Mouse (Mus musculus) liver, embryonic 16.5 days (tissue): ENCODE measurements around the gene Adamts2. TPM values are rescaled to one million over a fixed set of nuclear protein-coding genes. Genes with fewer than 3 reads are reported as not detected.

Source experiments
- ATAC-seq: fragments of 200-750 bp; cut with Nextera tagmentation; 2 replicates; pipeline ENCODE4 v1.8.0; 2017; ENCODE audit warnings: low read depth, mild to moderate bottlenecking, moderate number of reproducible peaks, moderate library complexity
- H3K27ac ChIP-seq: fragments of 300-500 bp; sonication (generic); 2 replicates; pipeline ENCODE4 v1.5.1; 2014; ENCODE audit warnings: mild to moderate bottlenecking, low read length
- H3K27me3 ChIP-seq: fragments of 300-500 bp; sonication (generic); 2 replicates; pipeline ENCODE4 v1.6.1; 2014; ENCODE audit warnings: low read depth, low read length, mixed read lengths; ENCODE audit not compliant: control insufficient read depth, insufficient read depth
- H3K36me3 ChIP-seq: fragments of 300-500 bp; sonication (generic); 2 replicates; pipeline ENCODE4 v1.6.1; 2014; ENCODE audit warnings: mild to moderate bottlenecking; ENCODE audit not compliant: control insufficient read depth, insufficient read depth
- H3K4me1 ChIP-seq: fragments of 300-500 bp; sonication (generic); 2 replicates; pipeline ENCODE4 v1.6.1; 2014; ENCODE audit warnings: low read depth, low read length, mixed read lengths; ENCODE audit not compliant: control insufficient read depth
- H3K4me2 ChIP-seq: fragments of 300-500 bp; sonication (generic); 2 replicates; pipeline ENCODE4 v1.6.1; 2014; ENCODE audit warnings: low read depth, low read length, mixed read lengths
- H3K4me3 ChIP-seq: fragments of 300-500 bp; sonication (generic); 2 replicates; pipeline ENCODE4 v1.5.1; 2014; ENCODE audit warnings: low read depth, mild to moderate bottlenecking, low read length
- H3K9ac ChIP-seq: fragments of 300-500 bp; sonication (generic); 2 replicates; pipeline ENCODE4 v1.6.1; 2014; ENCODE audit warnings: low read depth, low read length
- H3K9me3 ChIP-seq: fragments of 300-500 bp; sonication (generic); replicated peaks from 2 replicates; pipeline ENCODE4 v1.6.1; 2016; ENCODE audit warnings: low read length; ENCODE audit not compliant: control insufficient read depth
- WGBS: fragments of 180-500 bp; shearing (Covaris S2); extraction: QIAGEN DNeasy Blood & Tissue Kit; methylation state at CpG from one replicate; pipeline ENCODE4 v1.1.7; 2014; ENCODE audit not compliant: insufficient replicate concordance; 5-methylcytosine and 5-hydroxymethylcytosine counted together
- polyA plus RNA-seq: library from polyadenylated mRNA; unstranded; fragments of >200 nt; fragmentation: Nextera tagmentation; extraction: Ambion mirVana; gene quantifications from 2 replicates; pipeline ENCODE4 v1.2.1, GENCODE M21; 2015

Adamts2 gene
- polyA plus RNA-seq, 1 experiment from 2014 or later = 1.6 TPM

DNA sequence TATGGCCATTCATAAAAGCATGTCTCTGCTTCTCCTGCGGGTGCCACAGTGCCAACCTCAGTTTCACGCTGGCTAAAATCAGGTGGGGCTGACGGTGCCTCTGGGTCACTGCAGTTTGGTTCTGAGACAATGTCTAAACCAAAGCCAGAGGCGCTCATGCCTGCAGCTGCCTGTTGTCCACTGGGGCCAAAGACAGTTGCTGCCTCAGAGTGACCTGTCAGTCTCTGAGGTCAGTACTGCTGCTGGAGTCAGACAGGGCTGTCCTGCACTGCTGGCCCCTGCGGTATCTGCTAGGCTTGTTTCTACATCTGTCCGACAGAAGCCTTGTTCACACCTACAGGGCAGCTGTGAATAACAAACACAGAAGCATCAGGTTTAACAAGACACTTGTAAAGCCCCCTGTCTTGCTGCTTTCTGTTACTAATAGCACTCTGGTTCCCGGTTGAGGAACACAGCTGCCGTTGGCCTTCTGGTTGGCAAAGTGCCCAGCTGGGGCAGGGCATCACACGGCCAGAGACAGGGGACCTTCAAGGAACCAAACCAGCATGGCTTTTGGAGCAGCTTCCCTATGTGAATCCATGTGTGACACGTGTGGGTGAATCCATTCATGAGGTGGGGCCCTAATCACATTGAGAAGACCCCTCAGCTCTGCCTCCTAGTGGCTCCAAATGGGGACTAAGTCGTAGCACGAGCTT lies 119.1 kb downstream of the Adamts2 start:
- ATAC-seq = no peak
- Histone ChIP-seq H3K27ac (no peak overlapping the region), H3K36me3 (no peaks in the 10 kb centered on the region), H3K9me3 (no peaks in the 10 kb centered on the region), H3K4me3 (no peak overlapping the region), H3K4me2 (no peak overlapping the region), H3K27me3 (no peaks in the 10 kb centered on the region), H3K9ac (no peak overlapping the region), H3K4me1 (no peaks in the 10 kb centered on the region)
- WGBS = 49% methylated on average over 12 of the region's 12 CpGs

- Histone ChIP-seq H3K36me3 (no peaks in the 10 kb centered on the region), H3K9me3 (no peaks in the 10 kb centered on the region), H3K27ac (no peak overlapping the region), H3K27me3 (no peaks in the 10 kb centered on the region), H3K4me1 (no peaks in the 10 kb centered on the region), H3K4me2 (no peak overlapping the region), H3K9ac (no peak overlapping the region), H3K4me3 (no peak overlapping the region)
- WGBS = 53% methylated on average over 4 of the region's 4 CpGs
- no peak for ATAC-seq
These were observed 123.7 kb downstream of the Adamts2 start for GRCm38 (mm10) chr11:50725595-50725994.

- H3K4me3 ChIP-seq = no peak overlapping the region
- no peak for ATAC-seq
- 50% methylated on average over 5 of the region's 5 CpGs for WGBS
- no peak overlapping the region for H3K9ac ChIP-seq
- H3K27ac ChIP-seq = no peak overlapping the region
- no peaks in the 10 kb centered on the region for H3K4me1 ChIP-seq
- no peaks in the 10 kb centered on the region for H3K36me3 ChIP-seq
- H3K27me3 ChIP-seq = no peaks in the 10 kb centered on the region
- no peaks in the 10 kb centered on the region for H3K9me3 ChIP-seq
- H3K4me2 ChIP-seq = no peak overlapping the region
These were observed 124.2 kb downstream of the Adamts2 start for GRCm38 (mm10) chr11:50726035-50726434.

GRCm38 (mm10) chr11:50733146-50733545 lies 131.3 kb downstream of the Adamts2 start:
- no peak overlapping the region for H3K9ac ChIP-seq
- no peaks in the 10 kb centered on the region for H3K27me3 ChIP-seq
- H3K4me1 ChIP-seq = no peaks in the 10 kb centered on the region; the same call in 1 of the 2 replicates
- H3K4me3 ChIP-seq = no peak overlapping the region
- no peaks in the 10 kb centered on the region for H3K9me3 ChIP-seq
- H3K36me3 ChIP-seq = no peaks in the 10 kb centered on the region
- H3K4me2 ChIP-seq = no peak overlapping the region
- WGBS = 43% methylated on average over 3 of the region's 3 CpGs
- H3K27ac ChIP-seq = no peak overlapping the region
- no peak for ATAC-seq

DNA sequence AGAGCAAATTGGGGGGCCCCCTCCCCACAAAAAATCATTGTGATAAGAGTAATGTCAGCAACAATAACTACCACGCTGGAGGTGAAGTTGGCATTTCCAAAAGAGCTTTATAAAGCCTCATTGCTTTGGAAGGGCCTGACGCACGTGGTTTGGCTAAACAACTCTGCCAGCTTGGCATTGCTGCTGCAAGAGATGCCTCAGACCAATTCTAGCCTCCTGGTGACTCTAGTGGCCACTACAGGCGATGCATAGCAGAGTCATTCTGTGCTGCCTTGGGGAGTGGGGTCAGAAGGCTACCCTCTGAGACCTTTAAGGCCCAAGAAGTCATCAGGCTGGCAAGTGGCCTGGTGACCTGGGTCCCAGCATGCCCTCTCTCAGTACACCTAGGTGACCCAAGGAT lies 132.2 kb downstream of the Adamts2 start:
- WGBS = 44% methylated on average over 4 of the region's 4 CpGs
- ATAC-seq = no peak
- no peak overlapping the region for H3K9ac ChIP-seq
- no peaks in the 10 kb centered on the region for H3K27me3 ChIP-seq
- no peaks in the 10 kb centered on the region; the same call in 1 of the 2 replicates for H3K4me1 ChIP-seq
- H3K9me3 ChIP-seq = no peaks in the 10 kb centered on the region
- no peak overlapping the region for H3K4me3 ChIP-seq
- H3K36me3 ChIP-seq = no peaks in the 10 kb centered on the region
- no peak overlapping the region for H3K27ac ChIP-seq
- no peak overlapping the region for H3K4me2 ChIP-seq

DNA sequence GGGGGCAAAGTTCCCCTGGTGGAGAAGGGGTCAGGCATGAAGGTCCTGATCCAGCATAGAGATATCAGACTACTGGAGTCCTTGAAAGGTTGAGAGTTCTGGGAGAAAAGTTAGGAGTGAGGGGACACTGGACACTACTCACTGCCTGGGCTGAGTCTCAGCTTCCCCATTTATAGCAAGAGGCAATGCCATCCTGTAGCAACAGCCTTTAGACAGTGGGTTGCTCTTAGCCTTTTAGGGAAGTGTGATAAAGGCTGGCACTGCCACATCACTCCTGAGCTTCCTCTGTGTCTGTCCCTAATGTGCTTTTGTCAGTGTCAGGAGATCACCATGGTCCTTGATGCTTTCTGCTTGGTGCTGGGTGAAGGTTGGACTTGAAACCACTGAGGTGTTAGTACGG lies 134.7 kb downstream of the Adamts2 start:
- Histone ChIP-seq H3K36me3 (no peaks in the 10 kb centered on the region), H3K27ac (no peak overlapping the region), H3K4me1 (no peaks in the 10 kb centered on the region; the same call in 1 of the 2 replicates), H3K9me3 (no peaks in the 10 kb centered on the region), H3K9ac (no peak overlapping the region), H3K4me2 (no peak overlapping the region), H3K27me3 (no peaks in the 10 kb centered on the region), H3K4me3 (no peak overlapping the region)
- 82% methylated on average over 1 of the region's 1 CpGs for WGBS
- no peak for ATAC-seq

DNA sequence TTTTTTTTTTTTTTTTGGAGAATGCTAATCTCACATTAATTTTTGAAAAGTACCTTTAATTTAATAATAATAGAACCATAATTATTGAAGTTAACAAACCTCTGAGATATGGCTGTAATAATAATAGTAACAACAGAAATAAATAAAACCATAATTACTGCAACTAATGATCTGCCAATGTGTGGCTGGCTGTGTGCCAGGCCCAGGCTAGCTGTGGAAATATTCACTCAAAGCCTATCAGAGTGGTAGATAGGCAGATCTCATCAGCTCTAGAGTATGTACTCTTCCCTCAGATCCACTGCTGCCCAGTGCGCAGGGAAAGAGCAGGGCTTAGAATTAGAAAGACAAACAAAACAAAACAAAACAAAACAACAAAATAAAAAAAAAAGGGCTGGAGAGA lies 136.6 kb downstream of the Adamts2 start:
- 77% methylated on average over 1 of the region's 1 CpGs for WGBS
- H3K4me3 ChIP-seq = no peak overlapping the region
- H3K4me1 ChIP-seq = no peaks in the 10 kb centered on the region; the same call in 1 of the 2 replicates
- no peaks in the 10 kb centered on the region for H3K9me3 ChIP-seq
- no peak overlapping the region for H3K4me2 ChIP-seq
- no peaks in the 10 kb centered on the region for H3K36me3 ChIP-seq
- no peak overlapping the region for H3K27ac ChIP-seq
- H3K9ac ChIP-seq = no peak overlapping the region
- H3K27me3 ChIP-seq = no peaks in the 10 kb centered on the region
- ATAC-seq = no peak

- WGBS = 34% methylated on average over 10 of the region's 10 CpGs
- Histone ChIP-seq H3K27me3 (no peaks in the 10 kb centered on the region), H3K4me1 (no peaks in the 10 kb centered on the region), H3K9ac (no peak overlapping the region), H3K9me3 (no peaks in the 10 kb centered on the region), H3K27ac (no peak overlapping the region), H3K4me3 (no peak overlapping the region), H3K4me2 (no peak overlapping the region), H3K36me3 (no peaks in the 10 kb centered on the region)
- no peak for ATAC-seq
These were observed 137.6 kb downstream of the Adamts2 start for GRCm38 (mm10) chr11:50739453-50739852.

DNA sequence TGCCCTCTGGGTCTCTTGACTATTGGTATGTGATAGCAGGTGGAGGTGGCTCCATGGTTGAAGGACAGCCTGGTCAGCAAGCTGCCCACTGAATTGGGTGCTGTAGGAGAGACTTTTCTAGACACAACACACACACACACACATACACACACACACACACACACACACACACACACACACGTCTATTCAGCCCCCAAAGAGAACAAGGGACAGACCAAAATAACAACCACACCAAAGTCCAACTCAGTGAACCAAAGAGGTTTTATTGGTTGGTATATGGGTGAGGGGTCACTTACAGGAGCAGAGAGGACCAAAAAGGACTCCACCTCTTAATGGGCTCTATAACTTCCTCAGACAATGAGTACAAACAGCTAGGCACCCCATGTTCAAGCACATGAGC lies 140.3 kb downstream of the Adamts2 start:
- Histone ChIP-seq H3K27ac (no peak overlapping the region), H3K27me3 (no peaks in the 10 kb centered on the region), H3K4me3 (no peak overlapping the region), H3K4me2 (no peak overlapping the region), H3K9me3 (no peaks in the 10 kb centered on the region), H3K9ac (no peak overlapping the region), H3K4me1 (no peaks in the 10 kb centered on the region), H3K36me3 (no peaks in the 10 kb centered on the region)
- no peak for ATAC-seq
- WGBS = 50% methylated on average over 1 of the region's 1 CpGs
